Comparison of ENCODE assay signal across 21 mouse cellular contexts in genomic region chr6:144307551-144308149, GRCm38 (mm10).
"Had no signal": no experiment of that assay in that cellular context is flagged by ENCODE, and none has a peak within 500 bp of the region (broad histone marks: within the 10 kb centered on the region; RNA-seq: fewer than 3 reads in every experiment).

No protein-coding gene starts in this region.

- H3K27ac ChIP-seq: limb, embryonic 12.5 days; limb, embryonic 15.5 days; liver, embryonic 14.5 days; lung, embryonic 15.5 days; midbrain, embryonic 10.5 days; neural tube, embryonic 12.5 days; neural tube, embryonic 15.5 days; stomach, postnatal 0 days had no signal

- H3K4me1 ChIP-seq: lung, embryonic 15.5 days; megakaryocyte, embryonic 14.5 days; neural tube, embryonic 15.5 days had no signal

- H3K9me3 ChIP-seq: limb, embryonic 12.5 days; limb, embryonic 15.5 days; lung, embryonic 15.5 days; neural tube, embryonic 12.5 days; neural tube, embryonic 15.5 days had no signal

- DNase-seq: kidney, adult 9 months; kidney, postnatal 14 days; kidney, postnatal 4 days; left cerebral cortex, postnatal 4 days; lung, adult 18-20 months; lung, postnatal 10 days; lung, postnatal 36 days; right cerebral cortex, adult 18-20 months; right cerebral cortex, postnatal 14 days; right cerebral cortex, postnatal 4 days; thymus, postnatal 25 days had no signal

- H3K4me3 ChIP-seq: limb, embryonic 12.5 days; limb, embryonic 15.5 days; lung, embryonic 15.5 days; megakaryocyte, embryonic 14.5 days; midbrain, embryonic 10.5 days; neural tube, embryonic 12.5 days; neural tube, embryonic 15.5 days had no signal

- H3K36me3 ChIP-seq: limb, embryonic 12.5 days; limb, embryonic 15.5 days; lung, embryonic 15.5 days; midbrain, embryonic 10.5 days; neural tube, embryonic 12.5 days; neural tube, embryonic 15.5 days had no signal

- H3K9ac ChIP-seq: limb, embryonic 12.5 days; limb, embryonic 15.5 days; liver, embryonic 14.5 days; lung, embryonic 15.5 days; neural tube, embryonic 12.5 days; neural tube, embryonic 15.5 days had no signal

- H3K27me3 ChIP-seq: limb, embryonic 12.5 days; limb, embryonic 15.5 days; lung, embryonic 15.5 days; megakaryocyte, embryonic 14.5 days; neural tube, embryonic 12.5 days; neural tube, embryonic 15.5 days had no signal

- H3K4me2 ChIP-seq: limb, embryonic 12.5 days; limb, embryonic 15.5 days; liver, embryonic 11.5 days; lung, embryonic 15.5 days; neural tube, embryonic 12.5 days; neural tube, embryonic 15.5 days had no signal
